ENCODE assay signal across 8 mouse cellular contexts in the genomic region with DNA sequence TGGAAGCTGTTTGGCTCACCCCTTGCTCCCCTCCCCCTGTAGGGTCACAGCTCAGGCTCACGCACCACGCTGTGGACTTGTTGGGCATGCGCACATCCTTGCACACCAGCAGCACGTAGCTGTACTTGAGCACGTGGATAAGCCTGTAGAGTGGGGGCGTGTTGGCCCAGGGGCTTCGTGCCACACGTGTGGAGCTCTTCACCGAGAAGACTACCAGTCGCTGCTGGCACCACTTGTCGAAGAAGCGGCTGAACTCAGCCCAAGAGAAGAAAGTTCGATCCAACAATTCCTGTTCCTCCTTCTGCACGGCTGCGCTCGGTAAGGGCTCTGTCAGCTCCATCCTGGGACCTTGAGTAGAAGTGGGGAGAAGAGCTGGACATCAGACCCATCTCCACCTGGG. TPM values are rescaled to one million over a fixed set of nuclear protein-coding genes. Genes with fewer than 3 reads are reported as not detected.
DNase-seq lines count a peak whose midpoint lies in the region; ATAC-seq and TF ChIP-seq lines count a peak whose summit lies in the region.

A gene (plus strand): TSS at position 203 of the 400 bp plus-strand sequence.

- intact Hi-C loops in heart, postnatal 25 days (cut with DNase I), result loop anchor here (5.0 to 10.0 kb wide), 4 partner anchors 225 to 800 kb away; a partner anchor contains a TSS
- intact Hi-C loops in gastrocnemius, postnatal 36 days (cut with DNase I), result no loop called here

- no peak for TF ChIP-seq CTCF in E14TG2a.4 (conservative IDR thresholded peaks at IDR 0.05; ENCODE audit: low read length)

- H3K36me3 ChIP-seq in heart, embryonic 14.5 days (ENCODE audit: control insufficient read depth, insufficient read depth, low read length), result peaks cover 44% of the 10 kb centered on the region
- H3K36me3 ChIP-seq in E14TG2a.4 (ENCODE audit: insufficient read depth, low read length), result peaks cover 48% of the 10 kb centered on the region
- H3K36me3 ChIP-seq in hindbrain, embryonic 12.5 days, result peaks cover 37% of the 10 kb centered on the region
- H3K36me3 ChIP-seq in midbrain, embryonic 10.5 days, result peaks cover 62% of the 10 kb centered on the region

- peak within 1 kb of the TSS; percentile 84 for H3K9ac ChIP-seq in heart, embryonic 14.5 days (ENCODE audit: low read length)
- peak within 1 kb of the TSS; percentile 77 for H3K9ac ChIP-seq in hindbrain, embryonic 12.5 days

- no peaks in the 10 kb centered on the region for H3K9me3 ChIP-seq in heart, embryonic 14.5 days (ENCODE audit: control insufficient read depth, low read length)
- no peaks in the 10 kb centered on the region for H3K9me3 ChIP-seq in E14TG2a.4 (ENCODE audit: low read length)
- H3K9me3 ChIP-seq in hindbrain, embryonic 12.5 days (replicated peaks), result no peaks in the 10 kb centered on the region
- H3K9me3 ChIP-seq in midbrain, embryonic 10.5 days (replicated peaks), result no peaks in the 10 kb centered on the region

- peak within 1 kb of the TSS; percentile 84 for H3K4me2 ChIP-seq in heart, embryonic 14.5 days (ENCODE audit: low read length)
- peak within 1 kb of the TSS; percentile 69 for H3K4me2 ChIP-seq in hindbrain, embryonic 12.5 days (replicated peaks)

- H3K4me3 ChIP-seq in heart, embryonic 14.5 days (ENCODE audit: control insufficient read depth in 1 of 2, insufficient read depth in 1 of 2, low read depth in 1 of 2, low read length in 2 of 2), result peak within 1 kb of the TSS; percentile 78 to 89
- H3K4me3 ChIP-seq in E14TG2a.4 (replicated peaks; ENCODE audit: low read length), result peak within 1 kb of the TSS; percentile 86
- peak within 1 kb of the TSS; percentile 66 for H3K4me3 ChIP-seq in hindbrain, embryonic 12.5 days
- peak within 1 kb of the TSS; percentile 73 for H3K4me3 ChIP-seq in midbrain, embryonic 10.5 days

- peak within 1 kb of the TSS; percentile 89 to 98 for H3K27ac ChIP-seq in heart, embryonic 14.5 days (replicated peaks in 1 of 2; ENCODE audit: control insufficient read depth in 1 of 2, insufficient read depth in 1 of 2, low read depth in 2 of 2, low read length in 2 of 2)
- H3K27ac ChIP-seq in hindbrain, embryonic 12.5 days, result peak within 1 kb of the TSS; percentile 94
- peak within 1 kb of the TSS; percentile 96 for H3K27ac ChIP-seq in midbrain, embryonic 10.5 days (replicated peaks)

- no peaks in the 10 kb centered on the region for H3K27me3 ChIP-seq in heart, embryonic 14.5 days (ENCODE audit: control insufficient read depth, insufficient read depth, low read length)
- no peaks in the 10 kb centered on the region for H3K27me3 ChIP-seq in E14TG2a.4 (ENCODE audit: insufficient read depth, low read length)
- H3K27me3 ChIP-seq in hindbrain, embryonic 12.5 days, result no peaks in the 10 kb centered on the region
- H3K27me3 ChIP-seq in midbrain, embryonic 10.5 days (ENCODE audit: low read depth, poor library complexity, severe bottlenecking), result no peaks in the 10 kb centered on the region

- 97% methylated on average over 16 of the region's 16 CpGs for WGBS in heart, embryonic 14.5 days
- 98% methylated on average over 16 of the region's 16 CpGs for WGBS in hindbrain, embryonic 12.5 days
- 94% methylated on average over 16 of the region's 16 CpGs for WGBS in midbrain, embryonic 10.5 days

- no peak for ATAC-seq in heart, embryonic 14.5 days (ENCODE audit: insufficient number of reproducible peaks, insufficient read depth, low FRiP score, low read depth)
- ATAC-seq in hindbrain, embryonic 12.5 days (ENCODE audit: low FRiP score), result no peak

- peaks cover 0 to 4% of the 10 kb centered on the region in 2 experiments; a peak in 1 of 4 replicates for H3K4me1 ChIP-seq in heart, embryonic 14.5 days (ENCODE audit: control insufficient read depth in 2 of 2, insufficient read depth in 2 of 2, low read length in 2 of 2)
- peaks cover 24% of the 10 kb centered on the region for H3K4me1 ChIP-seq in E14TG2a.4 (replicated peaks; ENCODE audit: low read depth, low read length)
- peaks cover 4% of the 10 kb centered on the region for H3K4me1 ChIP-seq in hindbrain, embryonic 12.5 days
- peaks cover 10% of the 10 kb centered on the region for H3K4me1 ChIP-seq in midbrain, embryonic 10.5 days

- no peak for DNase-seq in heart, postnatal 25 days (ENCODE audit: low spot score)
- peak; percentile 60 for DNase-seq in cerebellum, adult 9-11 months
- DNase-seq in midbrain, embryonic 10.5 days (ENCODE audit: low spot score), result no peak
- DNase-seq in spleen, adult 12 weeks (ENCODE audit: low spot score), result no peak
- no peak for DNase-seq in gastrocnemius, postnatal 36 days

RNA-seq across cellular contexts. Expression of the gene that starts here (rescaled TPM):
- 53.4 and 57.5 TPM in 2 replicates for polyA plus RNA-seq in heart, embryonic 14.5 days (2014; fragmentation: Nextera tagmentation; extraction: Ambion mirVana)
- 1 to 10 TPM; 3.9 to 4.0 TPM for total RNA-seq in heart, postnatal 25 days (2021)
- polyA plus RNA-seq in hindbrain, embryonic 12.5 days (2016; fragmentation: Nextera tagmentation; extraction: Ambion mirVana), result 74.2 and 78.5 TPM in 2 replicates
- polyA plus RNA-seq in midbrain, embryonic 10.5 days (2016; fragmentation: Nextera tagmentation; extraction: Ambion mirVana), result 150 and 165 TPM in 2 replicates
- total RNA-seq in gastrocnemius, postnatal 36 days (2021), result 1 to 10 TPM; 1.6 to 1.7 TPM
